Mouse (Mus musculus): Measurements from ENCODE around the gene 4933427D14Rik.
"Not testable (repeated sequence)": the region's sequence is repeated elsewhere in the genome, so short reads cannot be mapped to it uniquely, and the experiment has no call there.

The 4933427D14Rik gene

GRCm38 (mm10) chr11:72196506-72196905, 10.8 kb downstream of the 4933427D14Rik start:
- DNase-seq: no peak

GRCm38 (mm10) chr11:72194259-72194658, 13.0 kb downstream of the 4933427D14Rik start:
- DNase-seq: no peak

GRCm38 (mm10) chr11:72190857-72191256, 16.4 kb downstream of the 4933427D14Rik start:
- no peak for DNase-seq

GRCm38 (mm10) chr11:72184252-72184651, 23.0 kb downstream of the 4933427D14Rik start:
- no peak for DNase-seq

- DNase-seq: no peak
Observed at GRCm38 (mm10) chr11:72181136-72181535, 26.1 kb downstream of the 4933427D14Rik start.

- no peak for DNase-seq
Observed at GRCm38 (mm10) chr11:72180556-72180955, 26.7 kb downstream of the 4933427D14Rik start.

- no peak for DNase-seq
Observed at GRCm38 (mm10) chr11:72176553-72176952, 30.7 kb downstream of the 4933427D14Rik start.

- DNase-seq: no peak
Observed at GRCm38 (mm10) chr11:72175966-72176365, 31.3 kb downstream of the 4933427D14Rik start.

- no peak for DNase-seq
Observed at GRCm38 (mm10) chr11:72174721-72175120, 32.5 kb downstream of the 4933427D14Rik start.

- no peak for DNase-seq
Observed at GRCm38 (mm10) chr11:72173506-72173905, 33.8 kb downstream of the 4933427D14Rik start.

- not testable (repeated sequence) for DNase-seq
Observed at GRCm38 (mm10) chr11:72171906-72172305, 35.4 kb downstream of the 4933427D14Rik start.

GRCm38 (mm10) chr11:72169871-72170270, 37.4 kb downstream of the 4933427D14Rik start:
- DNase-seq: no peak

GRCm38 (mm10) chr11:72163198-72163597, 44.1 kb downstream of the 4933427D14Rik start:
- no peak for DNase-seq

GRCm38 (mm10) chr11:72156624-72157023, 50.6 kb downstream of the 4933427D14Rik start:
- no peak for DNase-seq

- DNase-seq: no peak
Observed at GRCm38 (mm10) chr11:72155981-72156428, 51.3 kb downstream of the 4933427D14Rik start.

GRCm38 (mm10) chr11:72155186-72155980, 51.9 kb downstream of the 4933427D14Rik start:
- DNase-seq: no peak

- no peak for DNase-seq
Observed at GRCm38 (mm10) chr11:72153122-72153862, 54.0 kb downstream of the 4933427D14Rik start.

- DNase-seq: no peak
Observed at GRCm38 (mm10) chr11:72151120-72151519, 56.1 kb downstream of the 4933427D14Rik start.

- DNase-seq: no peak
Observed at GRCm38 (mm10) chr11:72147910-72148309, 59.3 kb downstream of the 4933427D14Rik start.

- DNase-seq: no peak
Observed at GRCm38 (mm10) chr11:72145877-72146248, 61.4 kb downstream of the 4933427D14Rik start.

- no peak for DNase-seq
Observed at GRCm38 (mm10) chr11:72145182-72145876, 61.9 kb downstream of the 4933427D14Rik start.

GRCm38 (mm10) chr11:72142889-72143288, 64.4 kb downstream of the 4933427D14Rik start:
- peak; percentile 9 for DNase-seq

- no peak for DNase-seq
Observed at GRCm38 (mm10) chr11:72140198-72140597, 67.1 kb downstream of the 4933427D14Rik start.
